Mouse (Mus musculus) liver, postnatal 0 days (tissue): ENCODE data around the gene Fads3.

Experiments
- CTCF ChIP-seq: sonication (generic); IDR thresholded peaks from 2 replicates; pipeline ENCODE4 v1.5.1; 2016; ENCODE audit warnings: antibody characterized with exemption, low read depth
- EP300 ChIP-seq: IDR thresholded peaks from 2 replicates; pipeline ENCODE4 v1.6.1; 2016; ENCODE audit warnings: antibody characterized with exemption, low read depth, mild to moderate bottlenecking

GRCm38 (mm10) chr19:10055783-10056660 is 14.7 kb downstream of the Fads3 start:
- TF ChIP-seq EP300 (no peak), CTCF (no peak)
